Mouse (Mus musculus): ENCODE measurements at regions not wholly inside any gene's neighbourhood (a gene's known extent, or its start where the extent isn't known, plus 50 kb on each side); places are given as distances from the start of the nearest gene placed in this dataset.

DNA sequence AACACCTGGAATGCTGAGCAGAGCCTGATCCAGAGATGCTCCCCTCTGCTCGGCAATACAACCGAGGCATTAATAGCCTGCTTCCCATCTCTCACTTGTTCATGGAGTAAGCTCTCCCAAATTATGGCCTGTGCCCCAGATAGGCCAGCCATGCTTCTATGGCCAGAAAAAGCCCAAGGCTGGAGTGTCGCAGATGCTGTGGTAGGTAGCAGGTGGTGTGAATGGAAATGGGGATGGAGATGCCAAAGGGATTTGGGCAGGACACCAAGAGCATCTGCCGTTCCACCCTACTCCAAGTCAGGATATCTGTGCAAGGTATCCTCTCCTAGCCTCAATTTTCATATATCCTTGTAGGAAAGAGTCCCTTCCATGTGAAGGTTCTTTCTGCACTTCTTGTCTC, 145.2 kb upstream of the Klf12 start:
- WGBS = 91% methylated on average over 4 of the region's 4 CpGs
- Histone ChIP-seq H3K4me3 (no peak overlapping the region), H3K4me2 (no peak overlapping the region), H3K36me3 (no peaks in the 10 kb centered on the region), H3K27me3 (no peaks in the 10 kb centered on the region), H3K9me3 (no peaks in the 10 kb centered on the region), H3K9ac (no peak overlapping the region), H3K27ac (replicated peaks) (no peak overlapping the region), H3K4me1 (replicated peaks) (0 out of 2 replicates have a peak, but pooled peaks cover 2% of the 10 kb centered on the region)
- no peak for ATAC-seq (ENCODE audit: low read depth)

- Histone ChIP-seq H3K4me3 (no peak overlapping the region), H3K27me3 (no peaks in the 10 kb centered on the region), H3K9ac (no peak overlapping the region), H3K27ac (replicated peaks) (no peak overlapping the region), H3K9me3 (no peaks in the 10 kb centered on the region), H3K4me2 (no peak overlapping the region), H3K4me1 (replicated peaks) (0 out of 2 replicates have a peak, but pooled peaks cover 2% of the 10 kb centered on the region), H3K36me3 (no peaks in the 10 kb centered on the region)
- 0 out of 2 replicates have a peak, but pooled peaks have one; percentile 11 for ATAC-seq (ENCODE audit: low read depth)
- WGBS = 26% methylated on average over 7 of the region's 7 CpGs
Measured at GRCm38 (mm10) chr14:100426399-100426798, 141.9 kb upstream of the Klf12 start.

- ATAC-seq (ENCODE audit: low read depth) = no peak
- H3K27ac ChIP-seq (replicated peaks) = no peak overlapping the region
- WGBS = 61% methylated on average over 4 of the region's 4 CpGs
- H3K27me3 ChIP-seq = no peaks in the 10 kb centered on the region
- H3K9me3 ChIP-seq = no peaks in the 10 kb centered on the region
- no peak overlapping the region for H3K9ac ChIP-seq
- H3K4me2 ChIP-seq = no peak overlapping the region
- no peak overlapping the region for H3K4me3 ChIP-seq
- H3K36me3 ChIP-seq = no peaks in the 10 kb centered on the region
- 0 out of 2 replicates have a peak, but pooled peaks cover 2% of the 10 kb centered on the region for H3K4me1 ChIP-seq (replicated peaks)
Measured at GRCm38 (mm10) chr14:100423790-100424189, 139.3 kb upstream of the Klf12 start.

DNA sequence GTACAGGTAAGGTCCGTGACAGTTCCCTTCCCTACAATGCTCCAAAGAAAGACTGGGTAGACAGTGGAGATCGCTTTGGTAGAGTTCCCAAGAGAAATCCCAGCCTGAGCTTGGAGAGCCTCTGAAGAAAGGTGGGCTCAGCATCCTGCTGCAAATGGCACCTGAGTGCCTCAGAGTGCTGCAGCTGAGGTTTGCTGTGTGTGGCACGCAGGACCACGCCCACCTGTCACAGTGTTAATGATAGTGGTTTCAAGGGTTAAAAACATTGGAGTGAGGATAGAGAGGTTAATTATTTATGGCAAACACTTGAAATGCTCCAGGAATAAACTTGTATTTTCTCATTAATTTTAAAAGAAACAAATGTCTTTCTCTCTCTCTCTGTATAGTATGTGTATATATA, 137.2 kb upstream of the Klf12 start:
- Histone ChIP-seq H3K4me2 (no peak overlapping the region), H3K27me3 (no peaks in the 10 kb centered on the region), H3K9me3 (no peaks in the 10 kb centered on the region), H3K9ac (no peak overlapping the region), H3K27ac (replicated peaks) (no peak overlapping the region), H3K36me3 (no peaks in the 10 kb centered on the region), H3K4me1 (replicated peaks) (0 out of 2 replicates have a peak, but pooled peaks cover 2% of the 10 kb centered on the region), H3K4me3 (no peak overlapping the region)
- WGBS = 91% methylated on average over 4 of the region's 4 CpGs
- no peak for ATAC-seq (ENCODE audit: low read depth)

- no peaks in the 10 kb centered on the region for H3K9me3 ChIP-seq
- no peak overlapping the region for H3K9ac ChIP-seq
- no peak overlapping the region for H3K4me3 ChIP-seq
- no peak overlapping the region for H3K4me2 ChIP-seq
- no peak for ATAC-seq (ENCODE audit: low read depth)
- no peaks in the 10 kb centered on the region for H3K27me3 ChIP-seq
- H3K27ac ChIP-seq (replicated peaks) = no peak overlapping the region
- WGBS = 79% methylated on average over 4 of the region's 4 CpGs
- H3K36me3 ChIP-seq = no peaks in the 10 kb centered on the region
- no peaks in the 10 kb centered on the region for H3K4me1 ChIP-seq (replicated peaks)
Measured at GRCm38 (mm10) chr14:100415099-100415498, 130.6 kb upstream of the Klf12 start.

DNA sequence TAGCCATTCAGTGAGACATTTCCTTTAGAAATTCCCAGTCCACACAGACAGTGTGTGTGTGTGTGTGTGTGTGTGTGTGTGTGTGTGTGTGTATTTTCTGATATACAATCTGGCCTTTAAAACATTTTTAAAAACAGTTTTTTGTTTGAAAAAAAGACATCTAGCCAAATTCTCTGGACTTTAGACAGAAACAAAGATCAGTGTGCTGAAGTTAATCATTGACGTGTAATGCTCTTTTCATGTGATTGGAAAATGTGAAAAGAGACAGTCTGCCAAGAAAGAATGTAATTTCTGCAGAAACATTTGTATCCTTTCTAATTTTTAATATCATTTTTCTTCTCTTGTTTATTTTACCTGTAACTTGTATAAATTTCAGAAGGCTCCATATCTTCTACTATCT, 127.7 kb upstream of the Klf12 start:
- no peak overlapping the region for H3K27ac ChIP-seq (replicated peaks)
- no peaks in the 10 kb centered on the region for H3K4me1 ChIP-seq (replicated peaks)
- H3K4me3 ChIP-seq = no peak overlapping the region
- no peaks in the 10 kb centered on the region for H3K27me3 ChIP-seq
- WGBS = 92% methylated on average over 1 of the region's 1 CpGs
- H3K4me2 ChIP-seq = no peak overlapping the region
- no peaks in the 10 kb centered on the region for H3K36me3 ChIP-seq
- ATAC-seq (ENCODE audit: low read depth) = no peak
- H3K9ac ChIP-seq = no peak overlapping the region
- H3K9me3 ChIP-seq = no peaks in the 10 kb centered on the region

GRCm38 (mm10) chr14:100397191-100397590, 112.7 kb upstream of the Klf12 start:
- no peaks in the 10 kb centered on the region for H3K27me3 ChIP-seq
- H3K27ac ChIP-seq (replicated peaks) = no peak overlapping the region
- H3K9me3 ChIP-seq = no peaks in the 10 kb centered on the region
- H3K4me3 ChIP-seq = no peak overlapping the region
- H3K4me2 ChIP-seq = no peak overlapping the region
- no peak for ATAC-seq (ENCODE audit: low read depth)
- WGBS = 82% methylated on average over 5 of the region's 5 CpGs
- H3K4me1 ChIP-seq (replicated peaks) = no peaks in the 10 kb centered on the region
- H3K36me3 ChIP-seq = no peaks in the 10 kb centered on the region
- no peak overlapping the region for H3K9ac ChIP-seq

- peak overlapping the region; percentile 68 for H3K27ac ChIP-seq (replicated peaks)
- peak overlapping the region; percentile 57 for H3K4me2 ChIP-seq
- H3K9me3 ChIP-seq = 0 out of 2 replicates have a peak, but pooled peaks cover 3% of the 10 kb centered on the region
- peak overlapping the region; percentile 28 for H3K4me3 ChIP-seq
- 24% methylated on average over 8 of the region's 8 CpGs for WGBS
- no peaks in the 10 kb centered on the region for H3K36me3 ChIP-seq
- H3K9ac ChIP-seq = peak overlapping the region; percentile 60
- 0 out of 2 replicates have a peak, but pooled peaks cover 3% of the 10 kb centered on the region for H3K27me3 ChIP-seq
- H3K4me1 ChIP-seq (replicated peaks) = peaks cover 9% of the 10 kb centered on the region
- ATAC-seq (ENCODE audit: low read depth) = peak; percentile 84
Measured at GRCm38 (mm10) chr14:100375218-100375983, 90.9 kb upstream of the Klf12 start.

DNA sequence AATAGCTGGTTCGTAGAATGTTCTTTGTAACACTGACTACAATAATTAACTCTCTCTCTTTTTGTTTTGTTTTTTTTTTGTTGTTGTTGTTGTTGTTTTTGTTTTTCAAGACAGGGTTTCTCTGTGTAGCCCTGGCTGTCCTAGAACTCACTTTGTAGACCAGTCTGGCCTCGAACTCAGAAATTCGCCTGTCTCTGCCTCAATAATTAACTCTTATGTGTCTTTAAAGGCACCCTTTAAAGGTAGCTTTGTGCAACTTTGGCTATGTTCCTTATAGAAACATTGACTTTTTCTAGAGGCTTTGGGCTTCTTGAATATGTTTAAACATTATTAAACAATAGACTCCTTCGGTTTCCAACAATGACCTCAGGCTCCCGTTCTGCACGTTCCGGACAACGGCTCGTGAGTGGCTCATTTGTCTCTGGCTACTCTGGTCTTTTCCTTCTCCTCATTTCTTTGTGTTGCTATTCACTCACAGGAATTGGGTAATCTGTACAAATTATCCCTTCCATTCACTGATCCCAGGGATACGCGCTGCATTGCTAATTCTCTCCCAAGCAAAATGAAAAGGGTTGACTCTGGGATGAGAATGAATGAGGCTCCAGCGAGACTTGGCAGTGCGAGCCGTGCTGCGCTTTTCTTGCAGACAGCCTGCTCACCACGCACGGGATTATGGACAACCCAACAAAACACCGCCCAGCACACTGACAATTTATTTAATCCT, 90.2 kb upstream of the Klf12 start:
- Histone ChIP-seq H3K9ac (peak overlapping the region; percentile 60), H3K27ac (replicated peaks) (peak overlapping the region; percentile 68), H3K36me3 (no peaks in the 10 kb centered on the region), H3K9me3 (0 out of 2 replicates have a peak, but pooled peaks cover 3% of the 10 kb centered on the region), H3K4me2 (peak overlapping the region; percentile 57), H3K27me3 (0 out of 2 replicates have a peak, but pooled peaks cover 3% of the 10 kb centered on the region), H3K4me3 (peak overlapping the region; percentile 28), H3K4me1 (replicated peaks) (peaks cover 9% of the 10 kb centered on the region)
- peak; percentile 95 for ATAC-seq (ENCODE audit: low read depth)
- WGBS = 27% methylated on average over 18 of the region's 18 CpGs

DNA sequence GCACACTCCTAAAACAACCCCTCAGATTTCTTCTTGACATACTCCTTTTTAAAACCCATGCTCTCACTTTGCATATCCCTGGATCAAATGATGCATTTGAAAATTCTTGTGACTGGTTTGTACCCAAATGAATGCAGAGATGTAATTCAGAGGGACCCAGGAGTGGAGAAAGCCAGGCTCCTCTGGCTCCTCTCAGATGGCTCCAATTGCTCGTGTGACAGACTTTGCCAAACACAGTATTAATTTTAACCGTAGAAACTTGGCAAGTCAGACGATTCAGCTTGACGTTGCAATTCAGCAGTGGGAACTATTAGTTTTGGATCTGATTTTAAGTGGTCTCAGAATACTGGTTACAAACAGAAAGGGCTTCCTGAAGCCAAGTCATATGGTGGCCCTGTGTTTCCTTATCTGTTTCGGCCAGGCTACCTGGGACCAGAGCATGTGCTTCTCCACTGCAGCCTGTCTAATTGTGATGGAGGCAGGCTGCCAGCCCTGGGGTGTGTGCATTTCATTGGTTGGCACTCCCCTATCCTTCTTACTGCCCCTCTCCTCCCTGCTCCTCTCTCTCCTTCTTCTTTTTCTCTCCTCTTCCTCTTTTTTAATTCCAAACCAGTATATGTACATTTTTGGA, 81.9 kb upstream of the Klf12 start:
- no peaks in the 10 kb centered on the region for H3K36me3 ChIP-seq
- ATAC-seq (ENCODE audit: low read depth) = no peak
- H3K4me3 ChIP-seq = no peak overlapping the region
- H3K4me2 ChIP-seq = no peak overlapping the region
- no peaks in the 10 kb centered on the region for H3K4me1 ChIP-seq (replicated peaks)
- H3K9ac ChIP-seq = no peak overlapping the region
- H3K9me3 ChIP-seq = no peaks in the 10 kb centered on the region
- 78% methylated on average over 5 of the region's 5 CpGs for WGBS
- H3K27ac ChIP-seq (replicated peaks) = no peak overlapping the region
- no peaks in the 10 kb centered on the region for H3K27me3 ChIP-seq

GRCm38 (mm10) chr14:100362786-100363185, 78.3 kb upstream of the Klf12 start:
- 77% methylated on average over 3 of the region's 3 CpGs for WGBS
- H3K27ac ChIP-seq (replicated peaks) = no peak overlapping the region

More at GRCm38 (mm10) chr14:100362786-100363185, 78.3 kb upstream of the Klf12 start:
- Histone ChIP-seq H3K9ac (no peak overlapping the region), H3K4me2 (no peak overlapping the region), H3K4me1 (replicated peaks) (no peaks in the 10 kb centered on the region), H3K9me3 (no peaks in the 10 kb centered on the region), H3K36me3 (no peaks in the 10 kb centered on the region), H3K4me3 (no peak overlapping the region), H3K27me3 (no peaks in the 10 kb centered on the region)
- no peak for ATAC-seq (ENCODE audit: low read depth)
